Mouse (Mus musculus): Measurements from ENCODE around the gene Cd36.

DNA sequence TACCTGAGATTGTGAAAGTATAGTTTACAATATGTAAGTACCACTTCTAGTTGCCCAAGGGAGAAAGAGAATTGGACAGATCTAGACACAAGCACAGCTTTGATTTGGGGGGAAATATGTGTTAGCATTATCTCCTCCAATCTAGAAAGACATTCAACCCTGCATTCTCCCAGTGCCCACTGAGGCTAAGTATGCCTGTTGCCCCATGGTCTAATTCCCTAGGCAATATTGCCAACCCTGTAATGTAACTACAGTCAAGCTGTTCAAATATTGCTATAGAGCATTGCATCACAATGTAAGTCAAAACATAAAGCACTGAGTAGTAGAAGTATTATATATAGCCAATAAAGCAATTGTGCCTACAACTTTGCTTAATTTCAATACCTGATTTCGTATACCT, 40.3 kb downstream of the Cd36 start:
- TF ChIP-seq CTCF (IDR thresholded peaks at IDR 0.05; ENCODE audit: extremely low read depth, insufficient read depth, insufficient read length, insufficient replicate concordance): no peak
- no peak for TF ChIP-seq POLR2A (IDR thresholded peaks at IDR 0.05; ENCODE audit: low read depth, low read length)

All from spleen, adult 2 months (tissue).